Mouse (Mus musculus) left cerebral cortex, adult 11 months (tissue): Measurements from ENCODE around the gene Cnnm1.

ENCODE experiments used
- DNase-seq: peaks from one replicate; pipeline ENCODE4 v3.0.0; 2022; ENCODE audit warnings: low spot score

The Cnnm1 gene

DNA sequence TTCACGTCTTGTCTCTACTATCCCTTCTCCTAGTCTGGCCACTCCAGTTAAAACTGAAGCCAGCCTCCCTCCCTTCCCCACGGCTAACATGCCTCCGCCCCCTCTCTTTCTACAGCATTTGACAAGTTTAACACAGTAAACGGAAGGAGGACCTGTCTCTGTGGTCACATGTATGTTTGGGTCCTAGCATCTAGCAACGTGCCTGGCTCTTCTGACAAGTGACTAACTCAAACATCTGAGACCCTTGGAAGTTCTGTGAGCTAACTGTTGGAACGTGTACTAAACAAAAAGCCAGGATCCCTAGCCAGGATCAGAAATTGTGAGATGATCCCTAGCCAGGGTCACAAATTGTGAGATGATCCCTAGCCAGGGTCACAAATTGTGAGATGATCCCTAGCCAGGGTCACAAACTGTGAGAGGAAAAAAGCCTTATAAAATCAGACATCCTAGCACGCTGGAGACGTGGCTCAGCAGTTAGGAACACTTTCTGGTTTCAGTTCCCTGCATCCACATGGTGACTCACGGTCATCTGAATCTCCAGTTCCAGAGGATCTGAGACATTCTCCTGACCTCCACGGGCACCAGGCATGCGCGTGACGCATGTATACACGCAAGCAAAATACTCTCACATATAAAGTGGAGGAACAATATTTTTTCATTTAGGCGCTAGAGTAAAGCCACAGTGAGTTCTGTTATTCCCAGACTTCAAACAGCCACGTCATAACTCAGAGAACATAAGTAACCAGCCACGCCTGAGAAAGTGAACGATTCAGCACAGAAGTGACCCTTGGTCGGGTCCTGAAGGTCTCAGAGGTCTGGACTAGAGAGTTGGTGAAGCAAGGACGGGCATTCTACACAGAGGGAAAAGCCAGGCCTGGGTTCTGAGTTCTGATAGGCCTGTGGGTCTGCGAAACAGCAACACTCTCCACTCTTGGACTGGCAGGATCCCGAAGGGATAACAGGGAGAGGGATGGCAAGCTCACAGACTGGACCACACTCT is 71.7 kb downstream of the Cnnm1 start:
- DNase-seq: no peak

DNA sequence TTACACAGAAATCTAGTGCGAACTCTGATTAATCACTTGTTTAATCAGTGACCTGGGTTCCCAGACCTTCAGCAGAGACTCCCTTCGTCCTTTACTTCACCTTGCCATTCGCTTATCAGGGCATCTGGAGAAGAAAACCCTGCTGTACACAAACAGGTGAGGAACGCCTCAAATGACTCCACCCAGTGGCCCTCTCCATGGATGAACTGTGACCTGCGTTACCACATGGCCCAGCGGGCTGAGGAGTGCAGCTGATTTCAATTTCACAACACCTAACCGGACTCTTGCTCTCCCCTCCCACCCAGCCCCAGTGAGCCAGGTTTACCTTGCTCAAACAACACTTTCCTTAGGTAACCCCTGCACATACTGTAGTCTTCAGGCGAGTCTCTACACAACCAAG is 73.6 kb downstream of the Cnnm1 start:
- no peak for DNase-seq

DNA sequence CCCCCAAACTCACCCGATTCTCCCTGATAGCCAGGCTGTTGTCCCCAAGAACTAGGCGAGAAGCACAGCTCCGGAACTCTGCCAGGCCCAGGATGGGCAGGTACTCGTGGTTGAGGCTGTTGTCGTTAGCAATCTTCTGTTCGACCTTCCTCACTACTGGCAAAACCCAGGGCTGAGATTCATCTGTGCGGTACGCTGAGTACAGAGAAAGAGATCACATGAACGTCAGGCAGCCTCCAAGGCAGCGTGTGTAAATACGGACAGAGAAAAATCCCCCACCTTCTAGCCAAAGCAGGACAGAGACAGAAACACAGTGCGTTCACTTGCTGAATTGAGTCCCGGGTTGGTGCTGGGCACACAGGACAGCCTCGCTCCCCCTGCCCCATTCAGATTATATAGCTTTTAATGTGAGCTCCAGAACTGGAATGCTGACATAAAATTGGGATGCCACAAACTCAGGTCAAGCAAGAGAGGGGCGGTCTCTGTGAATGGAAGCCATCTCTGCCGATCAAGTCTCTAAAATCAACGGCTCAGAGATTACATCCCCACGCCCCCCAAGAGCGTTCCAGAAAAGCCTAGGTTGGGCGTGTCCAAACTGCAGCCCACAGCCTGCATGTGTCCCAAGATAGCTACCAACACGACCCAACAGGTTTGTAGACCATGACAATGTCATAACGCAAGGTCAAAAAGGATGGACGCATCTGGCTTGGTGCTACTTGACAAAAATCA is 75.6 kb downstream of the Cnnm1 start:
- DNase-seq: no peak

DNA sequence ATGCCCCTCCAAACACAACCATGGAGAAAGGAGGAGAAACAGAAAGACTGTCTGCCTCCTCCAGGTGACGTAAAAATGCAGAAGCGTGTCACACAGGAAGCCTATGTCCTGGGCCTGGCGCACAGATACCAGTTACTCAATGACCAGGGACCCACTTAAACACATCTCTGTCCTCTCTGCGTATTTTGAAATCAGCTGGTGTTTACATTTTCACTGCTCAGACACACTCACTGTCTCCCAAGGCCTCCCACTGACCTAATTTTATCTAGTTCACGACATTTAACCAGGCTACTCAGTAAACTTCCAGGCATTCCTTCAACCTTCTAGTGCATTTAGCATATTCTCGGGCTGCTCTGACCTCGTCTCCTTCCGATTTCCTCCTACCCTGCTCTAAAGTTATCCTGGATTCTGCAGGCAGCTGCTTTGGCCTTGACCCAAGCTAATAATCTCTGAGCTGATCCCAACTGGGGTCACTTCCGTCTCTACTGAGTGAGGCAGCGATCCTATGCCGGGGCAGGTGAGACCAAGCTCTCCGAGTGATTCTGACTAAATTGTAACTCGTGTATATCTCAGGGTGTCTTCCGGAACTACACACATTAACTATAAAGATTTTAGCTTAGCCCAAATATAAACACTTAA is 76.3 kb downstream of the Cnnm1 start:
- DNase-seq: no peak

DNA sequence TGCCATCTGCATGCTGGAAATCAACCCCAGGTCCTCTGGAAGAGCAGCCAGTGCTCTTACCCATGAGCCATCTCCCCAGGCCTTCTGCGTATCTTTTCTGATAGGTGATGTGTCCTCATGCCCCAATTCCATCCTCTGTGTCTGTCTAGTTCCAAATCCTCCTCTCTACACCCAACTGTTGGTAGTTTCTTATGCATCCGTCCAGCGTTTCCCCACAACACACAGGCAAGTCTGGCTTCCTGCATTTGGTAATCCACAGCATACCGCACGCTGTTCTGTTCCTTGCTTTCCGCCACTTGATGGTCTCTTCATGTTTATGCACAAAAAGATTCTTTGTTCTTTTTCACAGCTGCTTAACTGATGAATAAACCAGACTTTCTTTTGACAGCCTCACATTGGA is 77.1 kb downstream of the Cnnm1 start:
- DNase-seq: no peak

DNA sequence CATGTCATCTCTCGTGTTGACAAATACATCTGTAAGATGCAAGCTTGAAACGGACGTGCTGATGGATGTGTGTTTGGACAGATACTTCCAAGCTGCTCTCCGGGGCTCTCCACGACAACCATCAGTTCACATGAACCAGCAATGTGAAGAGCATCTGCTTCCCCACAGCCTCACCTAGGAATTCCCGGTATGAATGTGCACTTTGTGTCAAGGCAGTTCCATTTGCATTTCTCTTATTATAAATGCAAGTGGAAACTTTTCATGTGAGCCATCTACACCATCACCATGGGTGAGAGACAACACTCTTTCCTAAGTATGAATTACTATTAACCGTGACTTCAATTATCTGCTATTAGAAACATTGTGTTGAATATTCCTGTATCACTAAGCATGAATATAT is 77.6 kb downstream of the Cnnm1 start:
- DNase-seq: no peak

DNA sequence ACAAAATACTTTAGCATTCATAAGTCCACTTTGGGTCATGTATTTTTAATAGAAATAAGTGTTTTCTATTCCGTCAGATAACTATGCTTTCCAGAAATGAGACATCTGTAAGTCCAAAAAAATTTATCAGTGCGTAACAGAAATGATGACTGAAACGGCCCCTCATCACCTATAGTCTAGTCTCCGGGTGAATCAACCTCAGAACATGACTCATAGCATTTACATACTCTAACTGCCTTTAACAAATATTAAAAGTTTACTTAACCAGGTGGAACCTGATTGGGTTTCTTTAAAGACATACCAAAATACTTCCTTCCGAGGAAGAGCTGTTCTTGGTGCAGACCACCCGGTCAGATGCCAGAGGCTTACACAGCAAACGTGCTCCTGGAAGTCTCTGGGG is 78.0 kb downstream of the Cnnm1 start:
- no peak for DNase-seq

DNA sequence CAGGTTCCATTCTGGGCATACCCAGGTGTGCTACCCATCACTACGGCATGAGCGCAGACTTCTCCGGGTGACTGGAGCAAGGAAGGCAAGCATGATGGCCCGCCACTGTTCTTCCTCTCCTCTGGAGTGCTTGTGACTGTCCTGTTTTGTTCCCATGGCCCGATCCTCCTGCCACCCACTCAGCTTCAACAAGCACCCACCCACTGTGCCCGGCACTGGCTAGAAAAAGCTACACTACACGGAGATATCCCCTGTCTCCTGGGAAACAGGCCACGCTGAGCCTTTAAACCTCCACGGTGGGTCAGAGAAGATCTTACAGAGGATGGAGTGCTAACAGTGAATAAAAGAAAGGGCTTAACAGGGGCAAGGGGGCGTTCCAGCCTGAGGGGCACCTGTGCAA is 79.0 kb downstream of the Cnnm1 start:
- no peak for DNase-seq

DNA sequence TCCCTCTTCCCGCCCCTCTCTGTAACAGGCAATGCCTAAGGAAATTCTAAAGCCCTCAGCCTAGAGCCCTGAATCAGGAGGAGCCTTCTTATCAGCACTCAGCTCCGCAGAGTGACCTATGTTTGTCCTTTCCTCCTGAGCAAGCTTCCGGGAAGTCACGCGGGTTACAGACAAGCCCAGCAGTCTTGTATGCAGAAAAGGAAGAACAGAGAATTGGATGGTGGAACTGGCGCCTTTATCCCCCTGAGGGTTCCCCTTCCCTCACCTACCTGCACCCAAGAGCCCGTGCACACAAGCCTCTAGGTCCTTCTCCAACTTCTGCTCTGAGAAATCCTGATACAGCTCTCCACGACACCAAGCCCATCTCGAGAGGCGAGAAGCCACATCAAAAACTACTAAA is 80.2 kb downstream of the Cnnm1 start:
- no peak for DNase-seq

DNA sequence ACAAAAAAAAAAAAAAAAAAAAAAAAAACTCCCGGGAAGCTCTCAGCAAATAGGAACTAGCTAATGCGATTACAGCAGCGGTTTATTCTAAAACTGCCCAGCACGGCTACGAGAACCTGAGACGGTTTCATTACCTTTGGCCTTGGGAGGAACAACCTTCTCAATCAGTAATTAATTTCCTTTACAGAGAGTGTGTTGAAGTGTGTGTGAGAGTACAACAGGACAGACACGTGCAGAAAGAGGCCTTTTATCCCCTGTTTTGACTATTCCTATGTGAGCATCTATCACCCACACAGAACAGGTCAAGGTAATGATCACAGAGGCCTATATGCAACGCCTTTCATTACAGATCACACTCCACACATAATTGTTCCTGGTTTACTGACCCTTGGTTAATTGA is 81.1 kb downstream of the Cnnm1 start:
- DNase-seq: no peak

DNA sequence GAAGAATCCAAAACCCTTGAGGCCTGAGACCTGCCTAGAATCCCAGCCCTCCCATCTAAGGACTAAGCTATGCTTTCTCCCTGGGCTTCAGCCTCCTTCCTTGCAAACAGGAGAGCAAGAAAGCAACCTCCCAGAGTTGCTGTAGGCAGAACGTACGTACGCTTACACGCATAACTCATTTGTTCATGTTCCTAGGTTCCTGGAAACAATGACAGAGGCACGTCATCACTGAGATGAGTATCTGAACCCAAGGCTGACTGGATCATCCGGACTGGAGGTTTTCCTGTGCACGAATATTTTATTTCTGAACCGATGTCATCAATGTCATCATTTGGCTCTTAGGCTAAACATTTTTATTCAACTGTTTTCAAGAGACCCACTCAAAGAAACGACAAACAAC is 81.8 kb downstream of the Cnnm1 start:
- no peak for DNase-seq

DNA sequence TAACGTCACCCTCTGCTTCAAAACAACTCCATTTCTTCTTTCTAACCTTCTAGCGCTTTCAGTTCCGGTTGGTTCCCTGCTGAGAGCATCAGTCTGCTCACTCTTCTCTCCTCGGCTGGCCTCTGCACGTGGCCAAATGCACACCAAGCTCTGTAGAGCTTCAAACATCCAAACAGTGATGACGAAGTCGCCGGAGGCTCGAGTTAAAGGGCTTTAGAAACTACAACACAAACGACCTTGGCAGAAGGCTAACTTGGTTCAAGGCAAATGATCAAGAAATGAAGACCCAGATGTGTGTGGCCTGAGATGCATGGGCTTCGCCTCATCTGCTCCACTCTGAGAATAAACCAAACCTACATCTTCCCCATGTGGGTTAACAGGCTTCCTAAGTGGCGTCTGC is 83.3 kb downstream of the Cnnm1 start:
- no peak for DNase-seq

DNA sequence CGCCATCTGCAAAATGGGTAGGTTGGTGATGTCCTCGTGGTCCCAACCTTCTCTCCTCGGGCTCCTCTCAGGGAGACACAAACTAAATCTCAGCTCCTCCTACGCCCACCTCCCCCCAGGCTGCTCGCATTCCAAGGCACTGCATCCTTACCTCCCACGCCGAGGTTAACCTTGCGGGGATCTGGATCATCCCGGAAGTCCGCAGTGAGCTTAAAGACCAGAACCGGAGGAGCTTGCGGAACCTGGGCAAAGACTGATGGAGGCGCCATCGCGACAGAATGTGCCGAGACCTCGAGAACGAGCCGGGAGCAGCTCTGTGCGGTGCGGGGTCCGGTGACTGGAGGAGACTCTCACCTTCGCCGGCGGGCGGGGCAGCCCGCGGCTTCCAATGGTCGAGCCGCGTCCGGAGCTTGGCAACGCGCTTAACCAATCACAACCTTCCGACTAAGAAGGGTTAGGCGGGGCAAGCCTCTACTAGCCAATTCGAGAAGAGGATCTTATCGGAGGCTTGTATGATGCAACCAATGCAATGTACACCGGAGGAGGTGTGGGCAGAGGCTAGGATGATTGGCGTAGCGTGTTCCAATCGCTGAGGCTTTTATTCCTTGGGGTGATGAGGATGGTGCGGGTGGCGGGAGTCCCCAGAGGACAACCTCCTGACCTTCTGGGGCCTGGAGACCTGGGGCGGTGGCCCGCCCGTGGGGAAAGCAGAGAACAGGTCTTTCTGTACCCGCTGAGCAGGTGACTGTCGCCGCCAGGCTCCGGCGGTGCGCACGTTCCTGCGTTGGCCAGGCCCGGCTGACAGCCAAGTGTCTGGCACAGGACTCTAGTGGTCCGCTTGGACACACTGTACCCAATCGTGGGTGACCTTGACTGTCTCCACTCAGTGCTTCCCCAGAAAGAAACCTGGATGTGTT is 84.2 kb downstream of the Cnnm1 start, which contains the start of gene Got1:
Gene Got1 (minus strand): TSS at position 419 of the 917 bp plus-strand sequence.
- peak; percentile 97 for DNase-seq

DNA sequence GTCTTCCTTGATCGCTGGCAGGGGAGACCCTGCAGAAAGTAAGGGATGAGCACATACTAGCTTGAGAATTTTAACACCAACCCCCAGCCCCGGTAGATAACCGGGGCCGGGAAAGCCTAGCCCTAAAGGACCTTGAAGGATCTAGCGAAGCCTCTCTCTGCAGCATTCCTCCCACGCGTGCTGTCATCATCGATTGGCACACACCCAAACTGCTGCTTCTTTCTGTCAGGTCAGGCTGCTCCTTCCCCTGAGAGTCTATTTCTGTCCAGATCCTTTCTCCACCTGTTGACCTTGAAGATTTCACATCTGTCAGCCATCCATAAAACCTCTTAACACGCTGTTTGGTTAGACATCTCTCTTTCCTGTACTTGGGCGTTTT is 84.9 kb downstream of the Cnnm1 start:
- peak; percentile 63 for DNase-seq

DNA sequence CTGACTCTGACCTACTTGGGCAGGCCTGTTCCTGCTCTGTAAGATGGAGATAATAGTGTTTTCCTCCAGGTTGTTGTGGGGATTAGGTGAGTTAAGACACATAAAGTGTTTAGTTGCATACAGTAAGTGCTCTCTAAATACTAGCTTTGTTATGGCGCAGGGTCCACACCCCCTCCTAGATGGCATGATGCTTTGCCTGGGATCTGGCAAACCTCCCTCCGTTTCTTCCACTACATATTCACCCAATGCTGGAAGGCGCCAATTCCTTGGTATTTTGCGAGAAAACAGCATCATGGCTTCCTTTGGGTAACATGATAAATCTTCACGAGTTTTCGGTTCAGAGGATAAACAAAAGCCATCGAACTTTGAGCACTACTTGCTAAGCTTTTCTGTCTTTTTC is 85.3 kb downstream of the Cnnm1 start:
- no peak for DNase-seq

DNA sequence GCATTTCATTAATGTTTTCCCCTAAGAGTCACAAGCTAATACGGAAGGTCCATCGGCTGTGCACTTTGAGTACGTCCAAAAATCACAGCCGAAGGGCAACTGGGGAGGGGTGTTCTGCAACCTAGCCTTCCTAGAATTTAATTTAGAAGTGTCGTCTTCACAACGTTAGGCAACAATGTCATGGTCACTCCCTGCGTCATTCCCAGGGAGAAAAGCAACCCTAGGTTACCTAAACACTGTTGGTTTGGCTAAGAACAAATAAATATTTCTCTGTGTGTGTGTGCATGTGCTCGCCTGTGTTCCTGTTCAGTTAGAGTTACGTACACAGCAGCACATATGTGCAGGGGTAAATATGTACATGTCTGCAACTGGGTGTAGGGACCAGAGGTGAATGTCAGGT is 85.8 kb downstream of the Cnnm1 start:
- DNase-seq: no peak

DNA sequence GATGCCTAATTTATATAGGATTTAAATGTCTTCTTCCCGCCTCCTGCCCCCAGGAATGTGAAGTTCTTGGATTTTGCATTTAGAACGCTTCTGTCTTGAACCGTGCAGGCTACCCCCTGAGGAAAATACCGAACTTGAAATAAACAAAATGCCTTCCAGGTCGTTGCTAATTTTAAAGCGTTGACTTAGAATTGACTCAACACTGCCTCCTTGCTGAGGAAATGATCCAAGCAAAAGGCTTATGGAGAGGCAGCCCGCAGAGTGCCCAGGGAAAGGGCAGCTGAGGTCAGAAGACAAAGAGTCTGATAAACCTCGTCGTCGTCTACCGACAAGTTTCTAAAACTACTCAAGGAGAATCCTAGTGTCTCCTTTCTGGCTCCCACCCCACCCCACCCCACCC is 86.9 kb downstream of the Cnnm1 start:
- DNase-seq: no peak

DNA sequence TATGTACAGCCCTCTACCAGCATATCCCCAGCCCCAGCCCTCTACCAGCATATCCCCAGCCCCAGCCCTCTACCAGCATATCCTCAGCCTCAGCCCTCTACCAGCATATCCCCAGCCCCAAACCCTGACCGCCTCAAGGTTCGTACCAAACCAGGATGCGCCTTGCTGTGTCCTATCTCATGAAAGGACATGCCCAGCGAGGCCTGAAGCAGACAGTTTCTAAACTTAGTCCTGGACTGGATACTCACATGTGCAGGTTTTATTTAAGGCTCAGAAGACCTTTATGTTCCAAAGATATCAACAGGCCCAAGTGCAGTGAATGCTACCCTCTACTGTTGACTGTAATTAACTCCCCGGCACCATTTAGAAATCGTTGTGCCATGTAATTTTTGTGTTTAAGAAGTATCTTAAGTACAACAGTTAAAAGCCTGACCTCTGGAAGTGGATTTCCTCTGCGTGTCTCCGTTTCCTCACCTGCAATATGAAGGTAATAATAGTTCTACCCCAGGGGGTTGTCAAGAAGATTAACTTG is 87.9 kb downstream of the Cnnm1 start:
- DNase-seq: no peak

DNA sequence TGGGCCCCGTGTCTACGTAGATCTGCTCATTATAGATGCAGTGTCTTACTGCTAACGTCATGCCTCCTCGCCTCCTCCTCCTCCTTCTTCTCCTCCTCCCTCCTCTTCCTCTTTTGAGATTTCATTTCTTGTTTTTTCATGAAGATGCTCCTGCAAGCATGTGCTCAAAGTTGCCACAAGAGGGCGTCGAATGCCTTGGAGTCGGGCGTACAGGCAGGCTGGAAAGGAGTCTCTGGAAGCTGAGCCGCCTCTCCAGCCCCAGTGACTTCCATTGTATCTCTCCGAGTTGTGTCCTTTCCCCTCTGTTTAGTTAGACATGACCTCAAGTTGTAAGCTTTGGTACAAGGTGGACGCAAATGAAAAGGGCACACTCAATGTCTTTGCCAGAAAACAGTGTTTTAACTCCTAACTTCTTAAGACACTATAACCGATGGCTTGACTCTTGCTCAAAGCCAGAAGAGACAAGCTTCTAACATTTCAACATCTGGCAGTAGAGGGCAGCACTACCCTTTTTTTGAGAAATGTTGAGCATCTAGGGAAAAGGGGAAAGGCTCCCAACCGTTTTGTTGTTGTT is 90.0 kb downstream of the Cnnm1 start:
- DNase-seq: no peak

DNA sequence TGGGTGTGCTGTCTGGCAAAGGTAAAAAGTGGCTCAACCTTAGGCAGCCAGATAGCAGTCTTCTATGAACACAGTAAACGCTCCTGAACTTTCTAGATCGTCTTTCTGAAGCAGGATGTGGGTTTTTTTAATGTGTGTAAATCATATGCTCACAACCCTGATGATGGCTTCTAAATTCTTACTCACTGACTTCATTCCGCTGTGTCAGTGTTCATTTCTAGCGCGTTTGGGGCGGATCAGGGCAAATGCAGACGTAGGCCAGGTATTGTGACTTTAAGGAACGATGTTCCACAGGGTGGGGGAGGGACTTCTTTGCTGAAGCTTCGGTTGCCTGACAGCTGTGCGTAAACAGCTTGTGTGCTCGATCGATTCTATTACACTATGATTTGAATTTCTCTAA is 90.7 kb downstream of the Cnnm1 start:
- DNase-seq: no peak

DNA sequence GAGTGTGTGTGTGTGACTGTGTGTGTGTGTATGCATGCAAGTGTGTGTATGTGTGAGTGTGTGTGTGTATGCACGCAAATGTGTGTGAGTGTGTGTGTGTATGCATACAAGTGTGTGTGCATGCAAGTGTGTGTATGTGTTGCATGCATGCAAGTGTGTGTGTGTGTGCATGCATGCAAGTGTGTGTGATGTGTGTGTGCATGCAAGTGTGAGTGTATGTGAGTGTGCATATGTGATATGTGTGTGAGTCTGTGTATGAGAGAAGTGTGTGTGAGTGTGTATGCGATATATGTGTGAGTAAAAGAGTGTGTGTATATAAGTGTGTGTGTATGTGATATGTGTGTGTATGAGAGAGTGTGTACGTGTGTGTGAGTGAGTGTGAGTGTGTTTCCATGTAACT is 95.1 kb downstream of the Cnnm1 start:
- DNase-seq: no peak
